Mouse (Mus musculus) cerebellum, adult 18-20 months (tissue): ENCODE measurements around the gene Stxbp2.

ENCODE experiments used
- DNase-seq, 2 experiments: peaks; one replicate each; pipeline ENCODE4 v3.0.0; 2021

Gene Stxbp2

GRCm38 (mm10) chr8:3645804-3646203 is 15.0 kb downstream of the Stxbp2 start:
- peak; percentile 23 to 46 for DNase-seq

- no peak for DNase-seq
These were observed 16.2 kb downstream of the Stxbp2 start for GRCm38 (mm10) chr8:3646824-3647531.

- DNase-seq: no peak
These were observed 16.8 kb downstream of the Stxbp2 start for GRCm38 (mm10) chr8:3647561-3647960.

GRCm38 (mm10) chr8:3648268-3648667 is 17.5 kb downstream of the Stxbp2 start:
- DNase-seq: no peak

- DNase-seq: no peak
These were observed 18.2 kb downstream of the Stxbp2 start for GRCm38 (mm10) chr8:3648990-3649389.

- DNase-seq: no peak
These were observed 22.1 kb downstream of the Stxbp2 start for GRCm38 (mm10) chr8:3652845-3653244.

- DNase-seq: no peak
These were observed 24.2 kb downstream of the Stxbp2 start for GRCm38 (mm10) chr8:3654726-3655508.

- DNase-seq: no peak
These were observed 24.8 kb downstream of the Stxbp2 start, which contains the start of gene Retn for GRCm38 (mm10) chr8:3655526-3655925. Retn (plus strand) TSS chr8:3655770.

- no peak for DNase-seq
These were observed 26.1 kb downstream of the Stxbp2 start for GRCm38 (mm10) chr8:3656725-3657381.

- DNase-seq: no peak
These were observed 30.1 kb downstream of the Stxbp2 start for GRCm38 (mm10) chr8:3660889-3661288.

- DNase-seq: no peak
These were observed 33.6 kb downstream of the Stxbp2 start for GRCm38 (mm10) chr8:3664405-3664804.

GRCm38 (mm10) chr8:3665507-3665906 is 34.8 kb downstream of the Stxbp2 start, which contains the start of gene Mcemp1:
Mcemp1 (plus strand) TSS chr8:3665754.
- DNase-seq: no peak

- no peak for DNase-seq
These were observed 39.6 kb downstream of the Stxbp2 start for GRCm38 (mm10) chr8:3670388-3670787.

- peak; percentile 92 to 93 for DNase-seq
These were observed 41.3 kb downstream of the Stxbp2 start, which contains the start of gene Fcor for GRCm38 (mm10) chr8:3671980-3672491. Fcor (minus strand) TSS chr8:3672362.

- no peak for DNase-seq
These were observed 43.9 kb downstream of the Stxbp2 start for GRCm38 (mm10) chr8:3674671-3675070.

- DNase-seq: peak; percentile 94 to 98
These were observed 45.6 kb downstream of the Stxbp2 start, which contains the start of gene Trappc5 for GRCm38 (mm10) chr8:3676131-3676992. Trappc5 (plus strand) TSS chr8:3676299.

GRCm38 (mm10) chr8:3676993-3677579 is 46.3 kb downstream of the Stxbp2 start:
- DNase-seq: peak in 1 of 2 experiments; percentile 36

- no peak for DNase-seq
These were observed 48.1 kb downstream of the Stxbp2 start for GRCm38 (mm10) chr8:3678831-3679230.

GRCm38 (mm10) chr8:3679236-3679635 is 48.5 kb downstream of the Stxbp2 start:
- DNase-seq: peak; percentile 66 to 68

GRCm38 (mm10) chr8:3679656-3680055 is 48.9 kb downstream of the Stxbp2 start:
- peak in 1 of 2 experiments; percentile 46 for DNase-seq

GRCm38 (mm10) chr8:3682435-3682834 is 51.7 kb downstream of the Stxbp2 start:
- peak in 1 of 2 experiments; percentile 31 for DNase-seq
